Mouse (Mus musculus) embryonic facial prominence, embryonic 12.5 days (tissue): ENCODE results near the gene Alk. TPM values are rescaled to one million over a fixed set of nuclear protein-coding genes. Genes with fewer than 3 reads are reported as not detected.

ENCODE experiments used
- ATAC-seq: fragments of 200-750 bp; cut with Nextera tagmentation; 2 replicates; pipeline ENCODE4 v1.8.0; 2017; ENCODE audit not compliant: insufficient number of reproducible peaks, insufficient read depth, low FRiP score, low TSS enrichment
- H3K27ac ChIP-seq: fragments of 300-500 bp; sonication (generic); 2 replicates; pipeline ENCODE4 v1.5.1; 2016; ENCODE audit warnings: mild to moderate bottlenecking
- H3K27me3 ChIP-seq: fragments of 300-500 bp; sonication (generic); 2 replicates; pipeline ENCODE4 v1.6.1; 2016; ENCODE audit warnings: mild to moderate bottlenecking, moderate library complexity
- H3K36me3 ChIP-seq: fragments of 300-500 bp; sonication (generic); 2 replicates; pipeline ENCODE4 v1.6.1; 2016; ENCODE audit warnings: mild to moderate bottlenecking
- H3K4me1 ChIP-seq: fragments of 300-500 bp; sonication (generic); 2 replicates; pipeline ENCODE4 v1.6.1; 2016
- H3K4me2 ChIP-seq: fragments of 300-500 bp; sonication (generic); replicated peaks from 2 replicates; pipeline ENCODE4 v1.6.1; 2016; ENCODE audit warnings: mild to moderate bottlenecking, moderate library complexity
- H3K4me3 ChIP-seq: fragments of 300-500 bp; sonication (generic); 2 replicates; pipeline ENCODE4 v1.5.1; 2016; ENCODE audit warnings: mild to moderate bottlenecking
- H3K9ac ChIP-seq: fragments of 300-500 bp; sonication (generic); 2 replicates; pipeline ENCODE4 v1.6.1; 2016; ENCODE audit warnings: mild to moderate bottlenecking, moderate library complexity
- H3K9me3 ChIP-seq: fragments of 300-500 bp; sonication (generic); 2 replicates; pipeline ENCODE4 v1.6.1; 2016; ENCODE audit warnings: mild to moderate bottlenecking, moderate library complexity
- WGBS: fragments of 180-500 bp; shearing (Covaris S2); methylation state at CpG from one replicate; pipeline ENCODE4 v1.1.7; 2016; 5-methylcytosine and 5-hydroxymethylcytosine counted together
- polyA plus RNA-seq: library from polyadenylated mRNA; unstranded; fragments of >200 nt; fragmentation: Nextera tagmentation; extraction: Ambion mirVana; gene quantifications from 2 replicates; pipeline ENCODE4 v1.2.1, GENCODE M21; 2016

The Alk gene
- polyA plus RNA-seq, 1 experiment from 2014 or later: 1.0 TPM

DNA sequence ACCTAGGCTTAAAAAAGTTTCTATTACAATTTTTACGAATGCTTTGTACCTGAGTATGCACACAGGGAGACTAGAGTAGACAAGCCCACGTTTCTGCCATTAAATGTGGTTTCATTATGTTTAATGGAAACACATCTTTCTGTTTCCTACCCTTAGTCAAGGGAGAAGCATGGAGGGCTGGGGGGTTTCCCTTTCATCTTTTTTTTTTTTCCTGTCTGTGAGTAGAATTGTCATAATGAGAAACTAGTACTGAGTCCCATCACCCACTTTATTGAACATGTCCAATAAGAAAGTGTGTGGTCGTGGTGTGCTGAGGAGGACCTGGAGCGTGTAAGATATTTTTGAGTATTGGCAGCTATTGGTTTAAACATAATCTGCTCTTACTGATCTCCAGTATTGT lies 741.5 kb downstream of the Alk start:
- Histone ChIP-seq H3K4me1 (no peaks in the 10 kb centered on the region), H3K27me3 (no peaks in the 10 kb centered on the region), H3K27ac (no peak overlapping the region), H3K36me3 (peaks cover 7% of the 10 kb centered on the region; the same call in 1 of the 2 replicates), H3K4me2 (no peak overlapping the region), H3K9me3 (no peaks in the 10 kb centered on the region), H3K4me3 (no peak overlapping the region), H3K9ac (no peak overlapping the region)
- no peak for ATAC-seq
- WGBS: 83% methylated on average over 4 of the region's 4 CpGs

DNA sequence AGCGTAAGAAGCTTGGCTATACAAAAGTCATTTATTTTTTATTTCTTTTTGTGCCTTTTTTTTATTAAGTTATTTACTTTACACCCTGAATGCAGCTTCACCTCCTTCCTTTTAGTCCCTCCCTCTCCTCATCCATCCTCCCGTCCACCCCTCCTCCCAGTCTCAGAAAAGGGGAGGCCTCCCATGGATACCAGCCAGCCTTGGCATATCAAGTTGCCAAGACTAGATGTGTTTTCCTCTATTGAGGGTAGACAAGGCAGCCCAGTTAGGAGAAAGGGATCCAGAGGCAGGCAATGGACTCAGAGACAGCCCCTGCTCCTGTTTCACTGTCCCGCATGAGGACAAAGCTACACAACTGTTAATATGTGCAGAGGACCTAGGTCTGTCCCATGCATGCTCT lies 742.2 kb downstream of the Alk start:
- H3K9ac ChIP-seq: no peak overlapping the region
- no peaks in the 10 kb centered on the region for H3K27me3 ChIP-seq
- no peak overlapping the region for H3K27ac ChIP-seq
- no peak overlapping the region for H3K4me3 ChIP-seq
- no peak for ATAC-seq
- peaks cover 7% of the 10 kb centered on the region; the same call in 1 of the 2 replicates for H3K36me3 ChIP-seq
- no peaks in the 10 kb centered on the region for H3K4me1 ChIP-seq
- 74% methylated on average over 3 of the region's 3 CpGs for WGBS
- no peaks in the 10 kb centered on the region for H3K9me3 ChIP-seq
- no peak overlapping the region for H3K4me2 ChIP-seq

DNA sequence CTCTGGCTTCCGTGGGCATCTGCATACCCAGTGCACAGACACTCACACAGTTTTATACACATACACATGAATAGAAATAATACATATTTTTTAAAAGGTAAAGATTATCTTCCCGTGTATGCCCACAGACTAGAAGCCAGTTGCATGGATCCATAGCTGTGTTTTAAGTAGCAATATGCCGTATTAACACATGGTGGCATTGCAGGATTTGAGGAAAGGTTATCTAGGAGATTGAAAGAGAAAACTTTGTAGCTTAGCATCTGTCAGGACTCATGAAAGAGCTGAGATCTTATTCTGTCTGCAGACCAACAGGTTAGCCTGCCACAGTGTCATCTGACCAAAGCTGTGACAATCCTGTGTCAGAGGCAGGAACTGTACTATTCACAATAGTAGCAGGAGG lies 772.5 kb downstream of the Alk start:
- no peak overlapping the region for H3K4me3 ChIP-seq
- WGBS: 80% methylated on average over 3 of the region's 3 CpGs
- H3K27me3 ChIP-seq: no peaks in the 10 kb centered on the region
- no peak overlapping the region for H3K27ac ChIP-seq
- H3K36me3 ChIP-seq: no peaks in the 10 kb centered on the region
- no peaks in the 10 kb centered on the region for H3K4me1 ChIP-seq
- no peak overlapping the region for H3K9ac ChIP-seq
- H3K9me3 ChIP-seq: no peaks in the 10 kb centered on the region
- no peak for ATAC-seq
- no peak overlapping the region for H3K4me2 ChIP-seq

DNA sequence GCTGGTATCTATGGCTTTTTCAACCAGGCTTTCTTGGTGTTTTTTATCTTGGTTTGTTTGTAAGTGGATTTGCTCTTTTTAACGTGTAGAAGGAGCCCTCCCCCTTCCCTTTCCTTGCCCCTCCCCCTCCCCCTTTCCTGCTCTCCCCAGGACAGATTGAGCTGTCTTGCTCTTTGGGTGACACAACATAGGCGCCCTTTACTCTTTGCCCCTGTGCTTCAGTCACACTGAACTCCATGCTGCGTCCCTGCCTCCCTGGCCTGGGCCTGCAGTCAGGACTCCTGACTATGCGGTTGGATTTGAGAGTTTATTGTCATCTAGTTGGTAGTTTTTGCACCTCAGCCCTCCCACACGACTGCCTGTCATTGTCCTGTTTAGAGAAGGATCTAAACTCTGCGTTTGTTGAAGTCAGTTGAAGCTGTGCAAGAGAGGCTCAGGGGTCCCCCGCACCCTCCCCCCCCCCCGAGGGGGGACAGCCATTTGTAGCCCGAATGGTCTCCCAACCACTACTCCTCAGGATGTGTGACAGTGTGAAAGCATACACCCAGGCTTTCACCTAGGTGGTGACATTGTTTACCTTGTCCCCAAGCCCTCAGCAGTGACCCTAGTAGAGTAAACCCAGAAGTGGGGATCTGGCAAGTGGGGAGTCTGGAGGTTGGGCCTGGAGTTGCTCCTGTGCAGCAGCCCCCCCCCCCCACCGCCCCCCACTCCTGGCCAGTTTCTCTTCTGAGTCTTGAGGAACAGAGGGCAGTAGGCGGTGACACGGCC lies 775.6 kb downstream of the Alk start:
- H3K4me2 ChIP-seq: no peak overlapping the region
- H3K9ac ChIP-seq: no peak overlapping the region
- H3K4me3 ChIP-seq: no peak overlapping the region
- WGBS: 65% methylated on average over 12 of the region's 12 CpGs
- H3K4me1 ChIP-seq: no peaks in the 10 kb centered on the region
- no peaks in the 10 kb centered on the region for H3K9me3 ChIP-seq
- no peaks in the 10 kb centered on the region for H3K36me3 ChIP-seq
- H3K27me3 ChIP-seq: no peaks in the 10 kb centered on the region
- no peak overlapping the region for H3K27ac ChIP-seq
- ATAC-seq: 0 out of 2 replicates have a peak, but pooled peaks have one; percentile 8

DNA sequence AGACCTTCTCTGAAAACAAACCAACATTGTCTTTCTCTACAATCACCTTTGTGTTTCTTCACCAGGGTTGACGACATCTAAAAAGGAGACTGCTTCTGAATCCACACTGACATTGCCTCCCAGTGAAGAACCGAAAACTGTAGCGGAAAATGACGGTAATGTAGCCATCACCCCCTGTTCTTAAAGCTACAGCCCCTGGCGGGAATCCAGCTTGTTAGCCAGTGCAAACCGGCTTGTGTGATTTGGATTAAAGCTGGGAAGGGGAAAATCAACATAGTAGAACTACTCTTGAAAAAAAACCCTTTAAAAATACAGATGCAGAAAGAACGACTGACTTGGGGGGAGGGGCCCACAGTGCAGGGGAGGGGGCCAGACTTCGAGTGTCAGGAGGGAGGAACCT lies 776.8 kb downstream of the Alk start:
- Histone ChIP-seq H3K4me1 (no peaks in the 10 kb centered on the region), H3K27ac (no peak overlapping the region), H3K4me3 (no peak overlapping the region), H3K27me3 (no peaks in the 10 kb centered on the region), H3K9me3 (no peaks in the 10 kb centered on the region), H3K9ac (no peak overlapping the region), H3K36me3 (no peaks in the 10 kb centered on the region), H3K4me2 (no peak overlapping the region)
- WGBS: 70% methylated on average over 8 of the region's 8 CpGs
- ATAC-seq: no peak

DNA sequence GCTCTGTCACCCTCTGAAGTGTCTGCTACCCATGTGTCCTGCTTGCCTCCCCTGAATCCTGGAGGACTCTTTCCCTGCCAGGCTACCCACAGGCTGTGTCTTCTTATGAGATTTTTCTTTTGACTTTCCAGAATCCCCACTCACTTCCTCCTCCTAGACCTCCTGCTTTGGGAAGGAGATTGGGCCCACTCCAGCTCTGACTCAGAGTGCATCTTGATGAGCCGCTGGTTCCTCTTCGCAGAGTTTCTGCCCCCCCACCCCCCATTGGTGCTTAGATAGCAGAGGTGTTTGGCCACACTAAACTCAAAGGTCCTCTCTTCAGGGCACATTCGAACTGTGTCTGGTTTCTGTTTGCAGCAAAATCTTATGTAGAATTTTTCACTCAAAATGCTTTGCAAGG lies 777.8 kb downstream of the Alk start:
- 81% methylated on average over 3 of the region's 3 CpGs for WGBS
- H3K4me2 ChIP-seq: no peak overlapping the region
- H3K4me3 ChIP-seq: no peak overlapping the region
- no peak overlapping the region for H3K9ac ChIP-seq
- H3K9me3 ChIP-seq: no peaks in the 10 kb centered on the region
- no peaks in the 10 kb centered on the region for H3K27me3 ChIP-seq
- no peak for ATAC-seq
- no peak overlapping the region for H3K27ac ChIP-seq
- no peaks in the 10 kb centered on the region for H3K4me1 ChIP-seq
- no peaks in the 10 kb centered on the region for H3K36me3 ChIP-seq

DNA sequence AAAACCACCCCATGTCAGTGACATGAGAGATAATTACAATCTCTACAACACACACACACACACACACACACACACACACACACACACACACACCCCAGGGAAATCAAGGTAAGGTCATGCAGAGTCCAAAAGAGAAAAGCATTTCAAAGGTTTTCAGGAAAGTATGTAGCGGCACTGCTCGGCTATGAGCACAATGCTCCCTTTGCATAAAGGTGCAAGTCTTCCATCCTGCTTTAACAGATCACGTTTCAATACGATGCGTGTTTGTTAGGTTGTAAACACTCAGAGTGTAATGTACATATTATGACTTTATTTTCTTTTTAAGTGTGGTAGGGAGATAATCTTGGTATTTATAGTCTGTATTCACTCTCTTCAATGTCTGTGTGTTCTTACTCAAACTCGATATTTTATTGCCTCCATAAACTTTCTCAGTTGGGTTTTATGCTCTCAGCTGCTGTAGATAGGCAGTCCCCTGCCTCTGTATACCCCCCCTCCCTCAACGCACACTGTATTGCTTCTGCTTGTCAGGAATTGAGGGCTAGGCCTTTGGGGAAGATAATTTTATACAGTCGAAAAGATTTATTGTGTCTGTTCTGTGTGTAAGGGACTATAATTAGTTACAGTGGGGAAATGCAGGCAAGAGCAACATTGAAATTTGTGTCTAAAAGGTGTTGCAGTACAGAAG lies 780.7 kb downstream of the Alk start:
- Histone ChIP-seq H3K27me3 (no peaks in the 10 kb centered on the region), H3K9ac (no peak overlapping the region), H3K27ac (no peak overlapping the region), H3K4me2 (no peak overlapping the region), H3K4me1 (no peaks in the 10 kb centered on the region), H3K4me3 (no peak overlapping the region), H3K36me3 (no peaks in the 10 kb centered on the region), H3K9me3 (no peaks in the 10 kb centered on the region)
- WGBS: 80% methylated on average over 8 of the region's 8 CpGs
- no peak for ATAC-seq

Other genes with a start within 250 kb of the Alk start
- gene Ypel5, start 231.8 kb upstream of the Alk start, polyA plus RNA-seq: 47.9 and 49.4 TPM in 2 replicates